Mouse (Mus musculus) erythroblast, embryonic 14.5 days (primary cell): ENCODE measurements around the gene Nav2.

ENCODE experiments used
- GATA1 ChIP-seq: IDR thresholded peaks from 2 replicates; pipeline ENCODE4 v1.6.1; 2012; ENCODE audit warnings: low read length, inconsistent platforms, mixed read lengths
- TAL1 ChIP-seq: IDR thresholded peaks from 3 replicates; pipeline ENCODE4 v1.6.1; 2012; ENCODE audit warnings: low read length, inconsistent platforms, mixed read lengths

DNA sequence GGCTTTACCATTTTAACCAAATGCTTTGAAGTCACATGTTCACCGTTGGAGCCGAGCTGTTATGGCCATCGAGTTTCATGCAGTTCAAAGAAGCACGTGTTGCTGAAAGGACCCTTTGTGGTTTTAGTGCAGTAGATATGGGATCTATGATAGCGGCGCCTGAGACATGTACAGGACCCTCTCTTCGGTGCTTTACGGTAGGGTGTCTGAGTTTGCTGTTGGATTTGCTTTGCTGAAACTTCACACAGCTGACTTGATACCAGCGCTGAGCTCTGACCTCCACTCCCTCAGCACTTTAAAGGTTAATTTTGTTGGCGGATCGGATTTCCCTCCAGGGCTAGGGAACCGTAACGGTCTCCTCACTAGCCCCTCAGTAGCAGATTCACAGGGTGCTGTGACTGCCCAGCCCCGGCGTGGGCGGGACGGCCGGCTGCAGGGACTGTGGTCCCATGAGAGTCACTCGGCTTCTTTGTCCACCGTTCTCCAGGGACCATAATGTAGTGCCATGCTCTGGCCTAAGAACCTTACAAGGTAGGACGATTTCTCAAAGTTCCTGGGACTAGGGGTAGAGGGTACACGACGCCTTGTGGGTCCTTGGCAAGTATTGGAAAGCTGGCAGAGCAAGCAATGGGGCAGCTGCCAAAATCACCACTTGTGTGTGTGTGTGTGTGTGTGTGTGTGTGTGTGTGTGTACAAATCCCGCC is 614.0 kb downstream of the Nav2 start:
- TF ChIP-seq GATA1 (no peak), TAL1 (no peak)
